Mouse (Mus musculus): ENCODE results near the gene Ccdc189. TPM values are rescaled to one million over a fixed set of nuclear protein-coding genes. Genes with fewer than 3 reads are reported as not detected.
A peak's percentile ranks its signal among the peaks of the same experiment; 100 is the strongest.

Gene Ccdc189
- polyA plus RNA-seq, 1 experiment = 3.3 TPM

DNA sequence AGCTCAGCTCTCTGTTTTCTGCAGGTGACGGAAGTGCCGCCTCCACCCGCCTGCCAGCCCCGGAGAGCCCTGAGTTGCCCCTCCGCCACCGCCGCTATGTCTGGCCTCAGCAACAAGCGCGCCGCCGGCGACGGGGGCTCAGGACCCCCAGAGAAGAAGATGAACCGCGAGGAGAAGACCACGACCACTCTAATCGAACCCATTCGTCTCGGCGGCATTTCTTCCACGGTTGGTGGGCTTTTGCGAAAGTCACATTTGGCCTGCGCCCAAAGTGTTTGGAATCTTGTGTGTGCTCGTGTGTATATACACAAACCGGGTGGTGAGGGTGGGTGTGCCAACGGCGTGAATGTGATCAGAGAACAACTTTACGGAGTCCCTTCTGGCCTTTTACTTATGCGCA lies 506 bp upstream of the Ccdc189 start:
- Histone ChIP-seq H3K9ac (ENCODE audit: low read depth, poor library complexity, severe bottlenecking) (peak overlapping the region; percentile 90), H3K36me3 (ENCODE audit: control insufficient read depth, insufficient read depth, low read length, poor library complexity, severe bottlenecking) (peaks cover 24% of the 10 kb centered on the region)

DNA sequence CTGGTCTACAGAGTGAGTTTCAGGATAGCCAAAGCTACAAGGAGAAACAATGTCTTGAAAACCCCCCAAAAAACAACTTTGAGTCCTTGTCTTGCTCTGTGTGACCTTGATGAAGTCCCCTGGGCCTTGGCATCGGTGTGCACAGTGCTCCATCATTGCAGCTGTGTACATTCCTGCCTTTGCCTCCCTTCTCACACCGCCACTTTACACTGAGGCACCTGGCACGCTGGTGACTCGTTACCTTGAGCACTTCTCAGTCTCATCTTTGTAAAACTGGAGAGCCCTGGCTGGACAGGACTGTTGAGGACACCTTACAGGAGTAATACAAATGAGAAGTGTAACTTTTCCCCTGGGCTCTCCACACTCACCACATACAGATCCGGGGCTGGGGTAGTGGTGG lies 1.2 kb downstream of the Ccdc189 start:
- no peaks in the 10 kb centered on the region for H3K4me1 ChIP-seq (ENCODE audit: control insufficient read depth, insufficient read depth, low read length)
- peaks cover 22% of the 10 kb centered on the region for H3K36me3 ChIP-seq (ENCODE audit: control insufficient read depth, insufficient read depth, low read length, poor library complexity, severe bottlenecking)
- H3K27me3 ChIP-seq (ENCODE audit: control insufficient read depth, insufficient read depth, low read length, poor library complexity, severe bottlenecking) = no peaks in the 10 kb centered on the region
- H3K4me3 ChIP-seq (ENCODE audit: low read depth, low read length) = no peak overlapping the region
- no peaks in the 10 kb centered on the region for H3K9me3 ChIP-seq (replicated peaks; ENCODE audit: control insufficient read depth, insufficient read depth, low read length, poor library complexity, severe bottlenecking)
- H3K9ac ChIP-seq (ENCODE audit: low read depth, poor library complexity, severe bottlenecking) = peak overlapping the region; percentile 28; the same call in 1 of the 2 replicates
- no peak overlapping the region for H3K27ac ChIP-seq (ENCODE audit: insufficient read depth, low read length)
- no peak for TF ChIP-seq CTCF (IDR thresholded peaks at IDR 0.05; ENCODE audit: low read depth, low read length)
- no peak for TF ChIP-seq POLR2A (IDR thresholded peaks at IDR 0.05; ENCODE audit: insufficient read depth, low read length)
- TF ChIP-seq EP300 (IDR thresholded peaks at IDR 0.05; ENCODE audit: insufficient read depth, low read depth, low read length) = no peak

More for the DNA sequence above, 506 bp upstream of the Ccdc189 start:
- no peak for TF ChIP-seq EP300 (IDR thresholded peaks at IDR 0.05; ENCODE audit: insufficient read depth, low read depth, low read length)
- TF ChIP-seq POLR2A (IDR thresholded peaks at IDR 0.05; ENCODE audit: insufficient read depth, low read length) = no peak
- TF ChIP-seq CTCF (IDR thresholded peaks at IDR 0.05; ENCODE audit: low read depth, low read length) = no peak
- no peaks in the 10 kb centered on the region for H3K27me3 ChIP-seq (ENCODE audit: control insufficient read depth, insufficient read depth, low read length, poor library complexity, severe bottlenecking)
- H3K4me3 ChIP-seq (ENCODE audit: low read depth, low read length) = peak overlapping the region; percentile 95
- H3K9me3 ChIP-seq (replicated peaks; ENCODE audit: control insufficient read depth, insufficient read depth, low read length, poor library complexity, severe bottlenecking) = no peaks in the 10 kb centered on the region
- no peaks in the 10 kb centered on the region for H3K4me1 ChIP-seq (ENCODE audit: control insufficient read depth, insufficient read depth, low read length)
- no peak overlapping the region for H3K27ac ChIP-seq (ENCODE audit: insufficient read depth, low read length)

DNA sequence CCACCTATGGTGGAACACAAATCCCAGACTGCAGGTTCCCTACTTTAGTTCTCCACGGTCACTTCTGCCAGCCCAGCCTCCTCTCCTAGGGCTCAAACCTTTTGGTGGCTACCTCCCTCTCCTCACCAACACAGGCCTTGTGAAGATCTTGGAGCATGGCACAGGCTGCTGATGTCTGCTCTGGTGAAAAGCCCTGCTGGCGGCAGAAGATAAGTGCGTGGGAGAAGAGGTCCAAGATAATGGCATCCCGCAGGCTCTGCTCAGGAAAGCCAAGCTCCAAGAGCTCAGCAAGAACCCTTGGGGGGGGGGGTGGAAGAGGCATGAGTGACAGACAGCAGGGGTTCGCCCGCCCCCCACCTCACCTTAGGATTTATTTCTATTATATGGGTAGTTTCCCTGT lies 2.2 kb downstream of the Ccdc189 start:
- Histone ChIP-seq H3K4me1 (ENCODE audit: control insufficient read depth, insufficient read depth, low read length) (no peaks in the 10 kb centered on the region), H3K9me3 (replicated peaks; ENCODE audit: control insufficient read depth, insufficient read depth, low read length, poor library complexity, severe bottlenecking) (no peaks in the 10 kb centered on the region), H3K4me3 (ENCODE audit: low read depth, low read length) (no peak overlapping the region), H3K27ac (ENCODE audit: insufficient read depth, low read length) (no peak overlapping the region), H3K36me3 (ENCODE audit: control insufficient read depth, insufficient read depth, low read length, poor library complexity, severe bottlenecking) (peaks cover 20% of the 10 kb centered on the region), H3K27me3 (ENCODE audit: control insufficient read depth, insufficient read depth, low read length, poor library complexity, severe bottlenecking) (no peaks in the 10 kb centered on the region), H3K9ac (ENCODE audit: low read depth, poor library complexity, severe bottlenecking) (no peak overlapping the region)
- TF ChIP-seq EP300 (IDR thresholded peaks at IDR 0.05; ENCODE audit: insufficient read depth, low read depth, low read length) (no peak), CTCF (IDR thresholded peaks at IDR 0.05; ENCODE audit: low read depth, low read length) (no peak), POLR2A (IDR thresholded peaks at IDR 0.05; ENCODE audit: insufficient read depth, low read length) (no peak)

DNA sequence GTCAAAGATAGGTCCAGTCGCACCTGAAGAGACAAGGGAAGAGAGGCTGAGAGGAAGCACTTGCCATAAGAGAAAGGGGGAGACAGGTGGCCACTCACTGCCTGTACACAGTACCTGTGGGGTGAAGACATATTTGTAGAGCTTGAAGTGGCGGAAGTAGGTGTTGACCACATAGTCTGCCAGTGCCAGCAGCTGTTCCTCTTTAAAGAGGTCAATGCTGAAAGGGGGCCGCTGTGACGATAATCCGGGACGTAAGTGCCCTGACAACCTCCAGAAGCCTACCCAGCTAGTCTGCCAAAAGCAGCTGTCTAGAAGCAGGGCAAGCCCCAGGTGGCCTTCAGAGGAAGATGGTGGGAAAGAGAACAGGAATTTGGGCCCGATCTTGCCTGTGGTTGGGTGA lies 3.4 kb downstream of the Ccdc189 start:
- Histone ChIP-seq H3K4me3 (ENCODE audit: low read depth, low read length) (no peak overlapping the region), H3K9ac (ENCODE audit: low read depth, poor library complexity, severe bottlenecking) (no peak overlapping the region), H3K36me3 (ENCODE audit: control insufficient read depth, insufficient read depth, low read length, poor library complexity, severe bottlenecking) (peaks cover 17% of the 10 kb centered on the region), H3K27me3 (ENCODE audit: control insufficient read depth, insufficient read depth, low read length, poor library complexity, severe bottlenecking) (no peaks in the 10 kb centered on the region), H3K9me3 (replicated peaks; ENCODE audit: control insufficient read depth, insufficient read depth, low read length, poor library complexity, severe bottlenecking) (no peaks in the 10 kb centered on the region), H3K4me1 (ENCODE audit: control insufficient read depth, insufficient read depth, low read length) (no peaks in the 10 kb centered on the region), H3K27ac (ENCODE audit: insufficient read depth, low read length) (no peak overlapping the region)
- no peak for TF ChIP-seq EP300 (IDR thresholded peaks at IDR 0.05; ENCODE audit: insufficient read depth, low read depth, low read length)
- no peak for TF ChIP-seq CTCF (IDR thresholded peaks at IDR 0.05; ENCODE audit: low read depth, low read length)
- TF ChIP-seq POLR2A (IDR thresholded peaks at IDR 0.05; ENCODE audit: insufficient read depth, low read length) = no peak

DNA sequence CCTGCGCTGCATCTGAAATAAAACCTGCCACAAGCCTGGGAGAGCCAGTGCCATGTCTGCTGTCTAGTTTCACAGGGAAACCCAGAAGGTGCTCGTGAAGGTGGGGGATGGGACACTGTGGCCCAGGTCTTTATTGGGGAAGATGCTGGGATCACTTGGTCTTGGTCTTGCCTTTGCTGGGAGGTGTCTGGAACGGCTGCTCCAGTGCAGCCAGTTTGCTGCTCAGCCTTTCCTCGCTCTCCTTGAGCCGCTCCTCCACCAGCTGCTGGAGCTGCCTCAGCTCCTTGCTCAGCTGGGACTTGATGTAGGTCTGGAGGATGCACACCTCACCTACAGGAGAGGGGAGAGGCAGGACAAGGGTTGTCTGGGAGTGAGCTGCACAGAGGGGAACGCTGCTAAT lies 5.1 kb downstream of the Ccdc189 start:
- no peak overlapping the region for H3K9ac ChIP-seq (ENCODE audit: low read depth, poor library complexity, severe bottlenecking)
- TF ChIP-seq CTCF (IDR thresholded peaks at IDR 0.05; ENCODE audit: low read depth, low read length) = no peak
- no peak for TF ChIP-seq EP300 (IDR thresholded peaks at IDR 0.05; ENCODE audit: insufficient read depth, low read depth, low read length)
- TF ChIP-seq POLR2A (IDR thresholded peaks at IDR 0.05; ENCODE audit: insufficient read depth, low read length) = no peak
- no peaks in the 10 kb centered on the region for H3K27me3 ChIP-seq (ENCODE audit: control insufficient read depth, insufficient read depth, low read length, poor library complexity, severe bottlenecking)
- H3K4me1 ChIP-seq (ENCODE audit: control insufficient read depth, insufficient read depth, low read length) = no peaks in the 10 kb centered on the region
- no peak overlapping the region for H3K27ac ChIP-seq (ENCODE audit: insufficient read depth, low read length)
- H3K4me3 ChIP-seq (ENCODE audit: low read depth, low read length) = no peak overlapping the region
- H3K9me3 ChIP-seq (replicated peaks; ENCODE audit: control insufficient read depth, insufficient read depth, low read length, poor library complexity, severe bottlenecking) = no peaks in the 10 kb centered on the region
- peaks cover 23% of the 10 kb centered on the region for H3K36me3 ChIP-seq (ENCODE audit: control insufficient read depth, insufficient read depth, low read length, poor library complexity, severe bottlenecking)

DNA sequence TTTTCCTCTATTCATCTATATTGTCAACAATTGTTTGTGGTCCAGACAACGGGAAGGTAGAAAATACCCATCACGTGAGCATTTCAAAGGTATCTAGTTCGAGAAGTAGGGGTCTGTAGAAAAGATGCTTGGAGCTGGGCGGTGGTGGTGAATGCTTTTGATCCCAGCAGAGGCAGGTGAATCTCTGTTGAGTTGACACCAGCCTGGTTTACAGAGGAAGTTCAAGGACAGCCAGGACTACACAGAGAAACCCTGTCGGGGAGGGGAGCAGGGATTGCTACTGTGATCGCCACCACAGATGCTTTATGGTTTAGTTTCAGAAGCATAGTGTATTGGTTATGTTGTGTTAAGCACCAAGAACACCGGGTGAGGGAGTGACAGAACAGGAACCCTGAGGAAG lies 14.3 kb downstream of the Ccdc189 start:
- Histone ChIP-seq H3K9ac (ENCODE audit: low read depth, poor library complexity, severe bottlenecking) (peak overlapping the region; percentile 95), H3K9me3 (replicated peaks; ENCODE audit: control insufficient read depth, insufficient read depth, low read length, poor library complexity, severe bottlenecking) (no peaks in the 10 kb centered on the region), H3K36me3 (ENCODE audit: control insufficient read depth, insufficient read depth, low read length, poor library complexity, severe bottlenecking) (0 out of 2 replicates have a peak, but pooled peaks cover 4% of the 10 kb centered on the region), H3K4me1 (ENCODE audit: control insufficient read depth, insufficient read depth, low read length) (peaks cover 2% of the 10 kb centered on the region), H3K27ac (ENCODE audit: insufficient read depth, low read length) (no peak overlapping the region), H3K27me3 (ENCODE audit: control insufficient read depth, insufficient read depth, low read length, poor library complexity, severe bottlenecking) (no peaks in the 10 kb centered on the region), H3K4me3 (ENCODE audit: low read depth, low read length) (peak overlapping the region; percentile 72)
- TF ChIP-seq CTCF (IDR thresholded peaks at IDR 0.05; ENCODE audit: low read depth, low read length) (no peak), POLR2A (IDR thresholded peaks at IDR 0.05; ENCODE audit: insufficient read depth, low read length) (no peak), EP300 (IDR thresholded peaks at IDR 0.05; ENCODE audit: insufficient read depth, low read depth, low read length) (no peak)

Measured in ES-Bruce4 (cell line).